Mouse (Mus musculus): ENCODE results near the gene Cd70. TPM values are rescaled to one million over a fixed set of nuclear protein-coding genes. Genes with fewer than 3 reads are reported as not detected.

Gene Cd70
- 0.50 TPM in 1 of 2 replicates, not detected in the other for polyA plus RNA-seq (2016; fragmentation: Nextera tagmentation; extraction: Ambion mirVana)

DNA sequence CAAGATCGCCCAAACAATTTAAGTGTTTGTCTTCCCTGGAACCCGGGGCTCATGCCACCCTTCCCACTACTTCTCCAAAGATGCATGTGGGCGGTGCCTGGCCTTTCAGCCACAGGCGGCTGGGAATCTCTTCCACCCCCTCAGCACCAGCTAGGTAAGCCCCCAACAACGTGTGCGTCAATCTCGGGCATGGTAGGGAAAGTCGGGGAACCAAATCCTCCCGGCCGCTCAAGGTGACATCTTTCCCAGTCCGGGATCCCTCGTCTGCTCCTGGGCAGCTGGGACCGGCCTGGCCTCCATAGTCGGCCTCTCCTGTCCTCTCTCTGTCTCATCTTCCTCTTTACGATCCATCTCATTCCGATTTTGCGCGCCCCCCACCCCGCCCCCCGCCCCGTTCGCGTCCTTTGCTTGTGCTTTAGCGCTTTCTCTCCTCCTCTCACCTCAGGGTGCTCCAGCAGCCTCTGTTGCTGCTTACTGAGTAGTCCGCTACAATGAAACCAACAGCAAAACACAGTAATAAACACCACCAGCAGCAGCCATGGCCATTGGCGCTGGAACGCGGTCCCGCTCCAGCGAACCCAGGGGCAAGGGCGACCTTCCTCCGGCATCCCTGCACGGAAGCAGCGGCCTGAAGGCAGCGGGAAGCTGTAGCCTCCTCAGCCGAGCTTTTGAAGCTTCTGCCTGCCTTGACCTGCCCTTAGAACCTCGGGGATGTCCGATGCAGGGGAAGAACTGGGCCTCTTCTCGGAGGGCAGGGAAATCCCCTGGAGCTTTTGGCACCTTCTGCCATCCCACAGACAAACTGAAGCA is at the start of gene Cd70:
Gene Cd70 (minus strand): TSS at position 784 of the 810 bp plus-strand sequence.
- Histone ChIP-seq H3K4me3 (peak within 1 kb of the TSS; percentile 53), H3K9me3 (peaks cover 10% of the 10 kb centered on the region), H3K27ac (peak within 1 kb of the TSS; percentile 66), H3K4me1 (replicated peaks) (peaks cover 11% of the 10 kb centered on the region), H3K27me3 (ENCODE audit: insufficient read depth, poor library complexity, severe bottlenecking) (peaks cover 60% of the 10 kb centered on the region), H3K36me3 (no peaks in the 10 kb centered on the region)
- WGBS, result 2% methylated on average over 39 of the region's 39 CpGs
- DNase-seq (ENCODE audit: low spot score), result peak; percentile 44

DNA sequence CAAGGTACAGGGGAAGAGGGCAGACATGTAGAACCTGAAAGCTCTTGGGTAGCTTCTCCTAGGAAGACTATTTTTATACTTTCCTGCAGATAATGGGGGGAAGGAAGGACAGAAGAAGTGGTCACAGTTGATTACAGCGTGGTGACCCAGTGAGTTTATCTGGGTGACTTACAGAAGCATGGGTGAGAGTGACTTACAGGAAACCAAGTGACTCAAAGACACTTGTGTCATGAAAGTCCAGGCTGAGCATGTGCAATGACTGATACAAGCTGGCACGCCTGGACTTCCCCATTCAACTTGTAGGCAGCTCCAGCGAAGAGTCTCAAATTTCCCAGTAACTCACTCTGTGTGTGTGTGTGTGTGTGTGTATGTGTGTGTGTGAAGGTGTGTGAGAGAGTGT is 48.7 kb upstream of the Cd70 start:
- Histone ChIP-seq H3K4me1 (replicated peaks) (no peaks in the 10 kb centered on the region), H3K27me3 (ENCODE audit: insufficient read depth, poor library complexity, severe bottlenecking) (no peaks in the 10 kb centered on the region), H3K36me3 (no peaks in the 10 kb centered on the region), H3K4me3 (no peak overlapping the region), H3K27ac (no peak overlapping the region), H3K9me3 (no peaks in the 10 kb centered on the region)
- no peak for DNase-seq (ENCODE audit: low spot score)
- 85% methylated on average over 3 of the region's 3 CpGs for WGBS

DNA sequence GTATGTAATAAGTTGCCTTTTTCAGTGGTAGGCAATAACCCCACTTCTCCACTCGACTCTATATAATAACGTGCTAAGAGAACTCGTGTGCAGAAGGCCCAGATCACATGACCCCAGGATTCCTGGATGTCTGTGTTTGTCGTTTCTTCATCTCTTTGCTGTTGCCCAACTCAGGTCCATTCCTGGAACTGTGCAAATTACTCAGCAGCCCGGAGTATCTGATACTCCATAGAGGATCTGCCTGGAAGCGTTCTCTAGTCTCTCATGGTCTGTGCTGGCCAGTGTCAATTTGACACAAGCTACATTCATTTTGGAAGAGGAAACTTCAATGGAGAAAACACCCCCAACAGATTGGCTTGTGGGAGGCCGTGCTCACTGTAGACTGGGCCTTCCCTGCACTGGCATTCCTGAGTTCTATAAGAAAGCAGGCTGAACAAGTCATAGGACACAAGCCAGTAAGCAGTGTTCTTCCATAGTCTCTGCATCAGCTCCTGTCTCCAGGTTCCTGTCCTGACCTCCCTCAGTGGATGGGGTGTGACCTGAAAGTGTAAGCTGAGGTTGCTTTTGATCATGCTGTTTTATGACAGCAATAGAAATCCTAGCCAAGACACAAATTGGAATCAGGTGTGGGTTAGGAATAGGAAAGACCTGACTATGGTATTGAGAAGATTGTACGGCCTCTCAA is 45.9 kb upstream of the Cd70 start:
- H3K36me3 ChIP-seq, result no peaks in the 10 kb centered on the region
- 82% methylated on average over 8 of the region's 8 CpGs for WGBS
- H3K27ac ChIP-seq, result no peak overlapping the region
- no peaks in the 10 kb centered on the region for H3K9me3 ChIP-seq
- H3K4me1 ChIP-seq (replicated peaks), result no peaks in the 10 kb centered on the region
- no peaks in the 10 kb centered on the region for H3K27me3 ChIP-seq (ENCODE audit: insufficient read depth, poor library complexity, severe bottlenecking)
- no peak for DNase-seq (ENCODE audit: low spot score)
- no peak overlapping the region for H3K4me3 ChIP-seq

DNA sequence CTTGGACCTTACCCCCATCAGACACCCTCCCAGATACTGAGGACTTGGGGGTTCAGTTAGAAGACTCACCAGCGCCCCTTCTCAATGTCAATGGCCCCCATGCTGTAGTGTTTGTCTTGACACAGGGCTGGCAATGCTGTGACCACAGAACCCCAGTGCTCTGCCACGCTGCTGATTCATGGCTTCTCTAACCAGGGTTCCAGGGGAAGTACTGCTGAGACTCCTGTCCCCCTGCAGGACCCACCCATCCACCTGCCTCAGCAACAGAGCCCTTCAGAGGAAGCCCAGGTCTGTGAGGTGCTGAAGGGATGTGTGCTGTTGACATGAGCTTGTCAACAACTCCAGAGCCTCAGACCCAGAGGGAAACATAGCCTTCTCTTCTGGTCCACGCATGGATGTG is 45.2 kb upstream of the Cd70 start:
- no peak for DNase-seq (ENCODE audit: low spot score)
- Histone ChIP-seq H3K9me3 (no peaks in the 10 kb centered on the region), H3K4me3 (no peak overlapping the region), H3K27ac (no peak overlapping the region), H3K27me3 (ENCODE audit: insufficient read depth, poor library complexity, severe bottlenecking) (no peaks in the 10 kb centered on the region), H3K4me1 (replicated peaks) (no peaks in the 10 kb centered on the region), H3K36me3 (no peaks in the 10 kb centered on the region)
- 82% methylated on average over 3 of the region's 3 CpGs for WGBS

DNA sequence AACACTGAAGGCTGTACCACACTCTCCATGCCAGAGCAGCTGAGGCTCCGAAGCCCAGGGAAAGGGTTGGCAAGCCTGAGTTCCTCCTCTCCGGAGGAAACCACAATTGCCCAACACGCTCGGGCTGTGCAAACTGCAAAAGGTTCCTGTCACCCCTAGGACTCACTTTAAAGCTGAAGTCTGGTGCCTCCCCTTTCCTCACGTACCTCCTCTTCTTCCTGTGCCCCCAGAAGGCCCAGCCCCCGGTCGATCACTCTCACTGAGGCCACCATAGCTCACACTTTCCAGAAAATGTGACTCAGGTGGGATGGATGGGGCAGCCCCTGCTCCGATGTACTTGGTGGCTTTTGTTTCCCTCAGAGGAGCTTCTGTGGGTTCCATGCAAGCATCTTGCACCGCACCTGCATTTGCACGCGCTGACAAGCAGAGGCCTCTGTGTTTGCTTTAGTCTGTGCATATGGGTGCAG is 44.5 kb upstream of the Cd70 start, which contains the start of gene Tnfsf14:
Gene Tnfsf14 (minus strand): TSS at position 137 of the 467 bp plus-strand sequence.
- WGBS, result 84% methylated on average over 11 of the region's 11 CpGs
- no peak for DNase-seq (ENCODE audit: low spot score)
- Histone ChIP-seq H3K9me3 (no peaks in the 10 kb centered on the region), H3K4me1 (replicated peaks) (no peaks in the 10 kb centered on the region), H3K36me3 (no peaks in the 10 kb centered on the region), H3K27me3 (ENCODE audit: insufficient read depth, poor library complexity, severe bottlenecking) (no peaks in the 10 kb centered on the region), H3K27ac (no peak within 1 kb of the TSS), H3K4me3 (no peak within 1 kb of the TSS)

DNA sequence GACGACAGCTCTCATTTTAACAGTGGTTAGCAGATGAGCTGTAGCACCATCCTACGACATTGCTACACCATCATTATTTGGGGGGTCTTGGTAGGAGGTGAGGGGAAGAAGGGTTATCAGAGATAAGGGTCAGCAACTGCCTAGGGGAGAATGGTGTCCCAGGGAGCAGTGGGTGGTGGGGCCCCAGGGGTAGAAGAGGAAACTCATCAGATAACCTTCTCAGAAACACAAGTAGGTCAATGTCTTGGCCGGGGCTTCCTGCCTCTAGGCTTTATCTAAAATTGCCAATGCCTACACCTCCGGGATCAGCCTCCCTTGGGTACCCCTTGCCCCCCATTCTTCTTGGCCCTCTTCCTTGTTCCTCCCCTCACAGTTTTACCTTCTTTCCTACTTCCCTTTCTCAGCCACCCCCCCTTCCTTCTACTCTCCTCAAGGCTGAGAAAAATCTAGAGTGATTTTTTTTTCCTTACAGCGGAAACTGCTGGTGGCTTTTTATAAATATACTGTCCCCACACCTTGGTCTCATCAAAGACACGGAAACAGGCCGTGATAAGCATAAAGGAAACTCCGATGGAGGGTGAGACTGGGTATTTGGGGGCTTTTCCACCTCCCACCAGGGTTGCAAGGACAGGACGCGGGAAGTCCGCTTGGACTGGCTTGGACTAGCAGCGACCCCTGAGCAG is 39.1 kb upstream of the Cd70 start:
- no peak for DNase-seq (ENCODE audit: low spot score)
- 86% methylated on average over 12 of the region's 12 CpGs for WGBS
- H3K36me3 ChIP-seq, result no peaks in the 10 kb centered on the region
- H3K4me1 ChIP-seq (replicated peaks), result no peaks in the 10 kb centered on the region
- H3K9me3 ChIP-seq, result no peaks in the 10 kb centered on the region
- H3K4me3 ChIP-seq, result no peak overlapping the region
- no peak overlapping the region for H3K27ac ChIP-seq
- H3K27me3 ChIP-seq (ENCODE audit: insufficient read depth, poor library complexity, severe bottlenecking), result no peaks in the 10 kb centered on the region

DNA sequence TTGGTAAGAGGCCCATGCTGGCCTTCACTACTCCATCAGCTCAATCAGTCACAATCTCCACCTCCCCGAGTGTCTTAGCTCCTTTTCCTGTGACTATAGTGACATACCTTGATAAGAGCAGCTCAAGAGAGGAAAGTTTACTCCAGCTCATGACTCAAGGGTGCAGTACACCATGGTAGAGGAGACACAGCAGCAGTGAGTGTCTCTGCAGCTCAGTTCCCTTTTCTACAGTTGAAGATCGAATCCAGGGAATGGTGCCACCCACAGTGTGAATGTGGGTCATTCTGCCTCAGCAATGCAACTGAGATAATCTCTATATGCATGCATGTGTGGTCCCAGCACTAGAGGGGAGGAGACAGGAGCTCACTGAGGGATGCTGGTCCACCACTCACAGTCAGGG is 36.1 kb upstream of the Cd70 start:
- no peak for DNase-seq (ENCODE audit: low spot score)
- H3K4me1 ChIP-seq (replicated peaks), result no peaks in the 10 kb centered on the region
- WGBS, result 76% methylated on average over 2 of the region's 2 CpGs
- H3K36me3 ChIP-seq, result no peaks in the 10 kb centered on the region
- no peak overlapping the region for H3K4me3 ChIP-seq
- H3K27me3 ChIP-seq (ENCODE audit: insufficient read depth, poor library complexity, severe bottlenecking), result no peaks in the 10 kb centered on the region
- no peak overlapping the region for H3K27ac ChIP-seq
- H3K9me3 ChIP-seq, result no peaks in the 10 kb centered on the region

DNA sequence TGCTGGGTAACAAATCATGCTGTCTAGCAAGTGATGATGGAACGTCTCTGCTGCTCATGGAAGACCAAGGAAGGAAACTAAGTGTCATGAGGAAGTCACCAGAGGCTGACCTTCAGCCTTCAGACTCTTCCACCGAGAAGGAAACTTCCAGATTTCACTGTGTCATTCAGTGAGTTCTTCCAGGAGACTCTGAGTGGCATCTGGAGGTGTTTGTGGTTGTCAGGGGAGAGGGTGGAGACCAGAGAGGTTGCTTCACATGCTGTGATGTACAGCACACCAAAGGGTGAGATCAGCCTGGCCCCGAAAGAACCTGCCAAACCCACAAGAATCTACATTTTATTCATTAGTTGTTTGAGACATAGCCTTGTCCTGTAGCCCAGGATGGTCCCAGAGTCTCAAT is 33.3 kb upstream of the Cd70 start:
- Histone ChIP-seq H3K27ac (no peak overlapping the region), H3K9me3 (no peaks in the 10 kb centered on the region), H3K27me3 (ENCODE audit: insufficient read depth, poor library complexity, severe bottlenecking) (no peaks in the 10 kb centered on the region), H3K4me1 (replicated peaks) (no peaks in the 10 kb centered on the region), H3K4me3 (no peak overlapping the region), H3K36me3 (no peaks in the 10 kb centered on the region)
- 78% methylated on average over 3 of the region's 3 CpGs for WGBS
- DNase-seq (ENCODE audit: low spot score), result no peak

DNA sequence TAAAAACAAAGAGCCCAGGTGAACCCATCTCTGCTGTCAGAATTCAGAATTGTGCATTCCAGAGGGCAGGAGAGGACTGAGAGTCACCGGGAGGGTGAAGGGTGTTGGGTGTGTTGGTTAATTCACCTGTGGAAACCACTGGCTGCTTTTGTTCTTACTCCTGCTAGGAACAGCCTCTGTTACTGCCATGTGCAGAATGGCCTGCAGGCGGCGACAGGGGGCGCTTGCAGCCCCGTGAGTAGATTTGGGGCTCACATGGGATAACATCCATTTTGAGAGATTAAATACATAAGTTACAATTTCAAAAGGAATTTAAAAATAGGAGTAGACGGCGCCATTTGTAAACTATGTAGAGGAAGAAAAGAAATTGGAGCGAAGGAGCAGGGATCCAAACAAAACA is 30.8 kb upstream of the Cd70 start:
- peak; percentile 8 for DNase-seq (ENCODE audit: low spot score)
- Histone ChIP-seq H3K27ac (no peak overlapping the region), H3K4me3 (no peak overlapping the region), H3K9me3 (no peaks in the 10 kb centered on the region), H3K4me1 (replicated peaks) (no peaks in the 10 kb centered on the region), H3K36me3 (no peaks in the 10 kb centered on the region), H3K27me3 (ENCODE audit: insufficient read depth, poor library complexity, severe bottlenecking) (no peaks in the 10 kb centered on the region)
- 34% methylated on average over 8 of the region's 8 CpGs for WGBS

DNA sequence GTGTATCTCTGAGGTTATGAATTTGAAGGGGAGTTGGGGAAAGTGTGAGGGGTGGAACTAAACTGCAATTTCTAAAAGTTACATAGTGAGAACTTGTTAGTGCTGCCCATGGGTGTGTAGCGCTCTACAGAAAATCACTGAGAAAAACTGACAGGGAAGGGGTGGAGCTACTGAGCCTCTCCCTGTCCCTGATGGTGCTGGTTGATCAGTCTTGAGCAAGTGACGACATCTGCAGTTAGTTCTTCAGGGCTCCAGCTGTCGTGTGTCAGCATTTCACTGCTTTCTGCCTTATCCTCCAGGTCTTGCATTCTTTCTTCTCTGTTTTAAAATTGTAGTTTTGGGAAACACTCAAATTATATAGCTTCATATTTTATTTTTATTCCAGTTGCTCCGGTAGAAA is 23.8 kb upstream of the Cd70 start:
- no peak for DNase-seq (ENCODE audit: low spot score)
- Histone ChIP-seq H3K4me1 (replicated peaks) (no peaks in the 10 kb centered on the region), H3K9me3 (no peaks in the 10 kb centered on the region), H3K36me3 (no peaks in the 10 kb centered on the region), H3K27ac (no peak overlapping the region), H3K27me3 (ENCODE audit: insufficient read depth, poor library complexity, severe bottlenecking) (no peaks in the 10 kb centered on the region), H3K4me3 (no peak overlapping the region)
- WGBS, result 69% methylated on average over 4 of the region's 4 CpGs

DNA sequence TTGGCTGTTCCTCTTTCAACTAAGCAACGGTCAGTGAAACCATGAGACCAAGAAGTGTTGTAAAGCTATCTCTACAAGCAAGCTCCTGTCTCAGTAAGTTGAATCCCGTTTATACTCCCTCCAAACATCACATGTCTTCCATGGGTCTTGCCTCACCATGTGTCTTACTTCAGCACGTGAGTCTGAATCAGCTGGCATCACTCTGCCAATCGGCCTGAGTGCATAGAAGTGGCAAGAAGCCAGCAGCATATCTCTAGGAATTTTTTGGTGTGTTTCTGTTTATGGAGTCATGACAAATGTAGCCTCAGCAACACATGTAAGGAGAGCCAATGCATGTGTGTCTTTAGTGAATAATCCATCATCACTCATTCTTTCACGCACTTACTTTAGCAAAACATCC is 22.8 kb upstream of the Cd70 start:
- H3K9me3 ChIP-seq, result no peaks in the 10 kb centered on the region

DNA sequence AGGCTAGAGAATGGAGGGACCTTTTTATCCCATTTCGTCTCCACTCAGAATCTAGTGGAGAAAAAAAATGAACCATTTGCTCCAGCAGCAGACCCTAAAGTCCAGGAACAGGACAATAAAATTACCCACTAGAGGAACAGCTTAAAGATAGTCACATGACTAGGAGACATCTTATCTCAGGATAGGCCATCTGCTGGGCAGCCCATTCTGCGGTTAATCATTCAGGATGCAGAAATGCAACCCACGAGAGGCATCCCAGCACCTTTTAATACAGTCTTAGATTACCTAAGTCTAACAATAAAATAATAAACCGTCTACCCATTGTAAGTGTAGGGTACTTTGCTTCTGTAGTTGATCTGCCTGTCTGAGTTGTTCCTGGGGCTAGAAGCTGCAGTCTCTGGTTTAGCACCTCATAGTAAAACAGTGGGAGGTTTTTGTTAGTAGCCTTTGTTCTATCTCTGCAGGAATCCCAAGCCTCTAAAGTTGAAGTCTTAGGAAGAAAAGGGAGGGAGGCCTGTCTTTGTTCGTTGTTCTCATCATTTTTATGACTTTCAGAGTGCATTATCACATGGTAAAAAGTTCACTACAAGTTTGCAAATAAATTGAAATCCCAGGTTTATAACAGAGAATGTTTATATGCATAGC is 21.2 kb upstream of the Cd70 start:
- Histone ChIP-seq H3K9me3 (no peaks in the 10 kb centered on the region), H3K27ac (no peak overlapping the region), H3K27me3 (ENCODE audit: insufficient read depth, poor library complexity, severe bottlenecking) (no peaks in the 10 kb centered on the region), H3K36me3 (no peaks in the 10 kb centered on the region), H3K4me3 (no peak overlapping the region), H3K4me1 (replicated peaks) (peaks cover 4% of the 10 kb centered on the region)
- WGBS, result 57% methylated on average over 5 of the region's 5 CpGs
- DNase-seq (ENCODE audit: low spot score), result no peak

More for the DNA sequence above, 22.8 kb upstream of the Cd70 start:
- DNase-seq (ENCODE audit: low spot score), result no peak
- 83% methylated on average over 5 of the region's 5 CpGs for WGBS
- Histone ChIP-seq H3K36me3 (no peaks in the 10 kb centered on the region), H3K4me3 (no peak overlapping the region), H3K4me1 (replicated peaks) (no peaks in the 10 kb centered on the region), H3K27me3 (ENCODE audit: insufficient read depth, poor library complexity, severe bottlenecking) (no peaks in the 10 kb centered on the region), H3K27ac (no peak overlapping the region)
